Mouse (Mus musculus) sigmoid colon, adult 10 weeks (tissue): ENCODE results near the gene Gm45902. TPM values are rescaled to one million over a fixed set of nuclear protein-coding genes. Genes with fewer than 3 reads are reported as not detected.

Source experiments
- polyA plus RNA-seq: library from polyadenylated mRNA; stranded (reverse); fragments of 350-450 nt; fragmentation: Illumina TruSeq; extraction: RNeasy Lipid Tissue Mini Kit (QIAGEN cat#74804); gene quantifications from one replicate; pipeline ENCODE4 v1.2.3, GENCODE M21; 2014; ENCODE audit warnings: low read depth, low replicate concordance

Gm45902 gene
- polyA plus RNA-seq, result 2.2 TPM

GRCm38 (mm10) chr2:3512552-3513454 is at the start of gene Gm45902, which contains the start of the genes Hspa14 and Cdnf:
Gene Gm45902 (minus strand): TSS chr2:3512790.
Gene Hspa14 (minus strand): TSS chr2:3512814.
Gene Cdnf (plus strand): TSS chr2:3513030.

GRCm38 (mm10) chr2:3474861-3475283 is 37.7 kb downstream of the Gm45902 start, which contains the start of gene Suv39h2:
Gene Suv39h2 (minus strand): TSS chr2:3475031.

Other genes with a start within 250 kb of the Gm45902 start
- gene Nmt2, start 228.6 kb downstream of the Gm45902 start, polyA plus RNA-seq, result 55.2 TPM
- gene Rpp38, start 180.1 kb downstream of the Gm45902 start, polyA plus RNA-seq, result 13.1 TPM
- gene Acbd7, start 176.6 kb downstream of the Gm45902 start, polyA plus RNA-seq, result not detected
- not detected for gene Olah, start 115.6 kb downstream of the Gm45902 start, polyA plus RNA-seq
- gene Meig1, start 90.1 kb downstream of the Gm45902 start, polyA plus RNA-seq, result not detected
- gene Dclre1c, start 88.7 kb downstream of the Gm45902 start, polyA plus RNA-seq, result 25.6 TPM
- 5.5 TPM for gene Suv39h2, start 37.8 kb downstream of the Gm45902 start, polyA plus RNA-seq
- gene Hspa14, start within 50 bp of the Gm45902 start, polyA plus RNA-seq, result 53.2 TPM
- gene Cdnf, start 240 bp upstream of the Gm45902 start, polyA plus RNA-seq, result 3.3 TPM
- gene Fam107b, start 57.7 kb upstream of the Gm45902 start, polyA plus RNA-seq, result 314 TPM